Mouse (Mus musculus) hindbrain, postnatal 0 days (tissue): ENCODE data around the gene Gm3448. TPM values are rescaled to one million over a fixed set of nuclear protein-coding genes. Genes with fewer than 3 reads are reported as not detected.
"Not testable (repeated sequence)": the region's sequence is repeated elsewhere in the genome, so short reads cannot be mapped to it uniquely, and the experiment has no call there.

Experiments used
- ATAC-seq: fragments of 200-750 bp; cut with Nextera tagmentation; 2 replicates; pipeline ENCODE4 v1.8.0; 2017; ENCODE audit warnings: mild to moderate bottlenecking, moderate TSS enrichment, moderate library complexity
- DNase-seq: peaks from one replicate; pipeline ENCODE4 v3.0.0-alpha.2; 2015; ENCODE audit warnings: low spot score
- H3K27ac ChIP-seq: fragments of 300-500 bp; sonication (generic); 2 replicates; pipeline ENCODE4 v1.5.1; 2014; ENCODE audit warnings: mild to moderate bottlenecking
- H3K27me3 ChIP-seq: fragments of 300-500 bp; sonication (generic); 2 replicates; pipeline ENCODE4 v1.6.1; 2014; ENCODE audit warnings: low read length, mixed read lengths; ENCODE audit not compliant: insufficient read depth
- H3K36me3 ChIP-seq: fragments of 300-500 bp; sonication (generic); 2 replicates; pipeline ENCODE4 v1.6.1; 2014; ENCODE audit warnings: low read length, mixed read lengths; ENCODE audit not compliant: insufficient read depth
- H3K4me1 ChIP-seq: fragments of 300-500 bp; sonication (generic); 2 replicates; pipeline ENCODE4 v1.6.1; 2014; ENCODE audit warnings: antibody characterized with exemption, low read length, mixed read lengths; ENCODE audit not compliant: insufficient read depth
- H3K4me2 ChIP-seq: fragments of 300-500 bp; sonication (generic); 2 replicates; pipeline ENCODE4 v1.6.1; 2014; ENCODE audit warnings: low read depth, mild to moderate bottlenecking, low read length, moderate library complexity, mixed read lengths
- H3K4me3 ChIP-seq: fragments of 300-500 bp; sonication (generic); 2 replicates; pipeline ENCODE4 v1.5.1; 2014; ENCODE audit warnings: low read length
- H3K9ac ChIP-seq: fragments of 300-500 bp; sonication (generic); replicated peaks from 2 replicates; pipeline ENCODE4 v1.6.1; 2014; ENCODE audit warnings: mild to moderate bottlenecking, low read length, moderate library complexity, mixed read lengths
- H3K9me3 ChIP-seq: fragments of 300-500 bp; sonication (generic); 2 replicates; pipeline ENCODE4 v1.6.1; 2016; ENCODE audit warnings: low read length, mixed read lengths
- WGBS: fragments of 180-500 bp; shearing (Covaris S2); extraction: QIAGEN DNeasy Blood & Tissue Kit; methylation state at CpG from one replicate; pipeline ENCODE4 v1.1.7; 2014; 5-methylcytosine and 5-hydroxymethylcytosine counted together
- polyA plus RNA-seq: library from polyadenylated mRNA; unstranded; fragments of >200 nt; fragmentation: Nextera tagmentation; extraction: Ambion mirVana; gene quantifications from 2 replicates; pipeline ENCODE4 v1.2.1, GENCODE M21; 2015
- total RNA-seq: library from RNA; depleted of rRNA; stranded (reverse); fragments of >200 nt; gene quantifications from 2 replicates; pipeline ENCODE4 v1.2.3, GENCODE M21; 2014

Gm3448 gene
- total and polyA plus RNA-seq, 2 experiments from 2014 or later, result 0.99 to 2.3 TPM

DNA sequence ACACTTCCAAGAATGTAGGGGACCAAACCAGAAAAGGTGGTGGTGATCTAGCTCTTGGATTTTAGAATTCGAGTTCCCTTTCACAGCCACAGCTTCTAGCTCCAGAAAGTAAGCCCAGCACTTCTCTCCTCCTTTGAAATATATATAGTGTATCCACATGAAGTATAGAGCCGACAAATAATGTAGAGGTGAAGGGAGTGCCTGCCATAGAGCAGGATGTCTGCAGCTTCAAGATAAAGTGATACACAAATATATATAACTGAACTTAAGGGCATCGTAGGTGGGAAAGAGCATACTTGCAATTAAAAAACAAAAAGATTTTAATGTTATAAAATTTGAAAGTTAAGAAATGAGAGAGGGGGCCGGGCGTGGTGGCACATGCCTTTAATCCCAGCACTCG is 15.8 kb downstream of the Gm3448 start:
- H3K36me3 ChIP-seq, H3K9me3 ChIP-seq, H3K27ac ChIP-seq, H3K4me1 ChIP-seq, H3K27me3 ChIP-seq, ATAC-seq, DNase-seq, H3K4me2 ChIP-seq, H3K4me3 ChIP-seq, H3K9ac ChIP-seq: not testable (repeated sequence)
- WGBS, result no CpG with 5 or more reads among the region's 6 CpGs

DNA sequence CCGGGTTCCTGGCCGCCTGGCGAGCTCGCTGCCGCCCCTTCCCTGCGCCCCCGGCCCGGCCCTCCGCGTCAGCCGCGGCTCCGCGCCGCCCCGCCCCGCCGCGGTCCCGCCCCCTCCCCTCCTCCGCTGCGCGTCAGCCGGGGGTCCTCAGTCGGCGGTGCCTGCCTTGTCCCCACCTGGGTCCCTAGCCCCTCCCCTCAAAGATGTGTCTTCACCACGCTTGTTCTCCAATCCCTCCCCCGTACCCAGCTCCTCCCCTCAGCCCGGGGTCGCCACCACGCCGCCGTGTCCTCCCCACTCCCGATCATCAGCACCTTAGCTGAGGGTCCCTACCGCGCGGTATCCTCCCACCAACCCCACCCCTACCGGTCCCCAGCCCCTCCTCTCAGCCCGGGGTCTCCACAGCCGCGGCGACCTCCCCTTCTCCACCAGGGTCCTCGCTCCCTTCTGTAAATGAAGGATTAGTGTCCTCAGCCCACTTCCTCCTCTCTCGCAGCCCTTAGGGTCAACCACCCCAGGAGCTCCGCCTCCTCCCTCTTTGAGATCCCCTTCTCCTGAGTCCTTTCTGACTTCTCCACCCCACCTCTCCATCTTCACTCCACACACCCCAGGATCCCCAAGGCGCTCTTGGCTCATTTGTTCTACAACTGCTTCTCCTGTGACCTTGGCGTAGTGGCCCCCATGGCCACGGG is 16.7 kb downstream of the Gm3448 start:
- not testable (repeated sequence) for H3K36me3 ChIP-seq, H3K4me3 ChIP-seq, H3K27me3 ChIP-seq, H3K27ac ChIP-seq, H3K9me3 ChIP-seq, H3K9ac ChIP-seq, DNase-seq, H3K4me2 ChIP-seq, H3K4me1 ChIP-seq
- ATAC-seq, result peak; percentile 89
- WGBS, result no CpG with 5 or more reads among the region's 48 CpGs

DNA sequence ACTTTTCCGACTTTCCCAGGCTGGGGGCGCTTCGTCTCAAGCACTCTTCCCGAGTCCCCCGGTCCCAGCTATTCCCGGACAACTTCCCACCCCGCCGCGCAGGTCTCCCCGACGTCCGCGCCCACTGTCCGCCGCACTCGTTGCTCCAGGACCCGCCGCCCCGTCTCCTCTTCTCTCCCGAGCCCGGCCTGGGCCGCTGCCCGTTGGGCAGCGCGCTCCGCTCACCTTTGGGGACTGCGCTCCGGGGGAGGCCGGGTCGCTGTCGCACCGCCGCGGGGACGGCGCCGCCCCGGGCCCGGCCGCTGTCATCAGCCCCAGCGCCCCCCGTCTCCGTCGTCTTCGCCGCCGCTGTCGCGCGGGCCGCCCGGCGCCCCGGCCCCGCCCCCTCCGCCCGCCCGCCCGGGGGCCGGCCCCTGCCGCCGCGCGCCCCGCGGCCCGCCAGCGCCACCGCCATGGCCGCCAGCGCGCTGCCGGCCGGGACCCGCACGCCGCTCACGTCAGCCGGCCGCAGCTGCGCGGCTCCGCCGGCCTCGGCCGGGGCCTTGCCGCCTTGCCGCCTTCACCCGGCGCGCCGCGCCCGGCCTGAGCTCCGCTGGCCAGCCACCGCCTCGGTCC is 17.4 kb downstream of the Gm3448 start:
- H3K36me3 ChIP-seq, H3K27ac ChIP-seq, H3K4me2 ChIP-seq, H3K9ac ChIP-seq, H3K4me1 ChIP-seq, DNase-seq, H3K9me3 ChIP-seq, H3K4me3 ChIP-seq, H3K27me3 ChIP-seq: not testable (repeated sequence)
- peak; percentile 83 for ATAC-seq
- no CpG with 5 or more reads among the region's 97 CpGs for WGBS

DNA sequence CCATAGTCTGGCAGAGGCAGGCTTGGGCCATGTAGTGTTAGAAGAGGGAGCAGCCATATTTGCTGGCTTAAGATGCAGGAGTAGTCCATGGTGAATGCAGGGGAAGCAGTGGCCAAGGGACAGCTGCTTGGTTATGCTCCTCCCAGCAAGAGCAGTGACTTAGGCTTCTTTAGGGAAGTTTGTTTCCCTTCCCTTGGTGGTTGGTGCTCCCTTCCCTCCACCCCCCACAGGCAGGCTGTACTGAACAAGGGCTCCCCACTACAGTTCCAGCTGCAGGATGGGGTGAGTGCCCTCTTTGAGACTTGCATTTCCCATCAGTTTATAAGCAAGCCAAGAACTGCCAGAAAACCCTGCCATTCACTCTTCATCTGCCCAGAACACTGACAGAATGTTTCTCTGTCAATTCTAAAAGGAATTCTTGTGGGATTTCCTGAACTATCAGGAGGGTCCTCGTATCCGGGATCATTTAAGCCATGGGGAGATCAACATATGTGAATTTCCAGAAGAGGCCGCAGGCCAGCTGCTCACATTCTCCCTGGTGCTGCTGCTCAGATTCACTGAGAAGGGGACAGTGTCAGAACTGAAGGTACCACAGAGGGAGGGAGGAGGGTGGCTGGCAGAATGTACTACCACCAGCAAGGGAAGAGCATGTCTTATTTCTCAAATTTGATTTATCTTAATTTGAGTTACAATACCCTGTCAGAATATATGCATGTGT is 19.7 kb downstream of the Gm3448 start:
- WGBS, result 82% methylated on average over 3 of the region's 3 CpGs
- H3K4me1 ChIP-seq, H3K36me3 ChIP-seq, H3K9ac ChIP-seq, H3K4me3 ChIP-seq, H3K4me2 ChIP-seq, H3K27me3 ChIP-seq, H3K9me3 ChIP-seq, DNase-seq, H3K27ac ChIP-seq, ATAC-seq: not testable (repeated sequence)

DNA sequence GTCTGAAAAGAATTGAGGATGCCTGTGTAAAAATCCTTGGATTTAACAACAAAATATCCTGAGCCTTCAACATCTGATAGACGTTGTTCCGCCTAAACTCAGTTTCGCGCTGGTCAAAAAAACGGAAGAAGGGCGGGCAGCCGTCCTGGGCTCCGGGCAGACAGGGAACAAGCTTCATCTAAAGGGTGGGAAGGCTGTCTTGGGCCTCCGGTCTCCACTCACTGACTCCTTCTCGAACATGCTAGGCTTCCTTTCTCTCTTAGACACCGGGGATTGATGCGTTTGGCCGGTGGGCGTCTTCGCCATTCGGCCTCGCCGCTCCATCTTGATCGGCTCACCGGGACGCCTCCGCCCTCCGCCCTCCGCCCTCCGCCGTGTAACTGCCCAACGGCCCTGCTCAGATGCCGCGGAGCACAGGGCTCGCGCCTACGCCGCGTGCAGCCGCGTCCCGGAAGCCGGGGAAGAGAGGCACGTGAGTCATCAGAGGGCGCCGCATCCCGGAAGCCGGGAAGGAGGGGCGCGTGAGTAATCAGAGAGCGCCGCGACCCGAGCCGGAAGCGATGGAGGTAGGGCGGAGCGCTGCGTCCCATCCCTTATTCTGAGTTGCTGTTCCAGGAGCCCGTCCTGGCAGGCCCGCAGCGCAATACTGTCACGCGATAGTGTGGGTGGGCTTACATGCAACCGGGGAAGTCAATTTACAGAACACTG is 31.5 kb downstream of the Gm3448 start, which contains the start of gene Gm3435:
Gm3435 (plus strand) TSS at position 471 of the 708 bp plus-strand sequence.
- not testable (repeated sequence) for H3K4me2 ChIP-seq, DNase-seq, H3K9me3 ChIP-seq, H3K9ac ChIP-seq, H3K27ac ChIP-seq, H3K4me1 ChIP-seq, H3K27me3 ChIP-seq, H3K36me3 ChIP-seq, H3K4me3 ChIP-seq
- peak; percentile 99 for ATAC-seq
- no CpG with 5 or more reads among the region's 60 CpGs for WGBS

DNA sequence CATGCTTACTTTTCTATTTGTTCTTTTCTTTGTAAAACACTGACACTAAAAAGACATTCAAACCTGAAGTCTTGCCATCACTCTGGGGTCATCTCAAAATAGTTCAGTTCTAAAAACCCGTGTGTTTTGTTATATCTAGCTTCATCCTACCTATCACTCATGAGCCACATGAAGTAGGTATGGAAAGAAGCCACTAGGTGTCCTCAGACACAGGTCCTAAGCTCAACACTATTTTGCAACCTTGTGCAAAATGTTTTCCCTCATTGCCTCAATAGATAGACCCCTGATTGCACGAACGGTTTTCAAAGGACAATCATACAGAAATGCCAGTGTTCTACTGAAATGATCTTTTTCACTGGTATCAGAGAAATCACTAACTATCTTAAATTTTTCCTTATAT is 32.2 kb downstream of the Gm3448 start:
- H3K4me2 ChIP-seq, H3K4me3 ChIP-seq, H3K4me1 ChIP-seq, ATAC-seq, H3K9ac ChIP-seq, H3K27me3 ChIP-seq, H3K36me3 ChIP-seq, H3K9me3 ChIP-seq, DNase-seq, H3K27ac ChIP-seq: not testable (repeated sequence)
- no CpG with 5 or more reads among the region's 3 CpGs for WGBS

DNA sequence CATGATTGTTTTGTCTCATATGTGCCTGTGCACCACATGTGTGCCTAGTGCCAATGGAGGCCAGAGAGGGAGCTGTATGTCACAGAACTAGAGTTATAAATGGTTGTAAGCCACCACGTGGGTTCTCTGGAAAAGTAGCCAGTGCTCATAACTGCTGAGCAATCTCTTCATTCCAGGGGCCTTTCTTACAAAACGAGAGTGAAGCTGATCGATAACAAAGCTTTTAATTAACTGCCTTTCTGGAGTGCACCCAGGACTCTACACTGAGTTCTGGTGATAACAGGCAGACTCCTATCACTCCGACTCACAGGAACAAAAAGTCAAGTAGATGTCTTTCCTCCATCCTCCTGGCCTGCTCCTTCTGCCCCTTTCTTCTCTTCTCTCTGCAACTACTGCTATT is 41.3 kb downstream of the Gm3448 start:
- H3K4me1 ChIP-seq, H3K9ac ChIP-seq, H3K27ac ChIP-seq, H3K9me3 ChIP-seq, H3K4me3 ChIP-seq, ATAC-seq, H3K4me2 ChIP-seq, H3K36me3 ChIP-seq, H3K27me3 ChIP-seq, DNase-seq: not testable (repeated sequence)
- no CpG with 5 or more reads among the region's 4 CpGs for WGBS

DNA sequence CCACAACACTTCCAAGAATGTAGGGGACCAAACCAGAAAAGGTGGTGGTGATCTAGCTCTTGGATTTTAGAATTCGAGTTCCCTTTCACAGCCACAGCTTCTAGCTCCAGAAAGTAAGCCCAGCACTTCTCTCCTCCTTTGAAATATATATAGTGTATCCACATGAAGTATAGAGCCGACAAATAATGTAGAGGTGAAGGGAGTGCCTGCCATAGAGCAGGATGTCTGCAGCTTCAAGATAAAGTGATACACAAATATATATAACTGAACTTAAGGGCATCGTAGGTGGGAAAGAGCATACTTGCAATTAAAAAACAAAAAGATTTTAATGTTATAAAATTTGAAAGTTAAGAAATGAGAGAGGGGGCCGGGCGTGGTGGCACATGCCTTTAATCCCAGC is 47.2 kb downstream of the Gm3448 start:
- no CpG with 5 or more reads among the region's 5 CpGs for WGBS
- not testable (repeated sequence) for H3K4me1 ChIP-seq, H3K36me3 ChIP-seq, H3K4me2 ChIP-seq, ATAC-seq, DNase-seq, H3K4me3 ChIP-seq, H3K27me3 ChIP-seq, H3K27ac ChIP-seq, H3K9me3 ChIP-seq, H3K9ac ChIP-seq

DNA sequence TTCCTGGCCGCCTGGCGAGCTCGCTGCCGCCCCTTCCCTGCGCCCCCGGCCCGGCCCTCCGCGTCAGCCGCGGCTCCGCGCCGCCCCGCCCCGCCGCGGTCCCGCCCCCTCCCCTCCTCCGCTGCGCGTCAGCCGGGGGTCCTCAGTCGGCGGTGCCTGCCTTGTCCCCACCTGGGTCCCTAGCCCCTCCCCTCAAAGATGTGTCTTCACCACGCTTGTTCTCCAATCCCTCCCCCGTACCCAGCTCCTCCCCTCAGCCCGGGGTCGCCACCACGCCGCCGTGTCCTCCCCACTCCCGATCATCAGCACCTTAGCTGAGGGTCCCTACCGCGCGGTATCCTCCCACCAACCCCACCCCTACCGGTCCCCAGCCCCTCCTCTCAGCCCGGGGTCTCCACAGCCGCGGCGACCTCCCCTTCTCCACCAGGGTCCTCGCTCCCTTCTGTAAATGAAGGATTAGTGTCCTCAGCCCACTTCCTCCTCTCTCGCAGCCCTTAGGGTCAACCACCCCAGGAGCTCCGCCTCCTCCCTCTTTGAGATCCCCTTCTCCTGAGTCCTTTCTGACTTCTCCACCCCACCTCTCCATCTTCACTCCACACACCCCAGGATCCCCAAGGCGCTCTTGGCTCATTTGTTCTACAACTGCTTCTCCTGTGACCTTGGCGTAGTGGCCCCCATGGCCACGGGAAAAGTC is 48.1 kb downstream of the Gm3448 start:
- peak; percentile 89 for ATAC-seq
- not testable (repeated sequence) for H3K36me3 ChIP-seq

More for the DNA sequence above, 48.1 kb downstream of the Gm3448 start:
- not testable (repeated sequence) for H3K27ac ChIP-seq, H3K9ac ChIP-seq, DNase-seq, H3K4me2 ChIP-seq, H3K4me3 ChIP-seq, H3K27me3 ChIP-seq, H3K4me1 ChIP-seq, H3K9me3 ChIP-seq
- no CpG with 5 or more reads among the region's 47 CpGs for WGBS
